Mouse (Mus musculus) 3T3-L1 (cell line): ENCODE results near the gene Maml2.
A peak's percentile ranks its signal among the peaks of the same experiment; 100 is the strongest.

ENCODE experiments used
- DNase-seq: peaks from one replicate; pipeline ENCODE4 v3.0.0-alpha.2; 2015; ENCODE audit warnings: low read depth, low spot score

Maml2 gene

DNA sequence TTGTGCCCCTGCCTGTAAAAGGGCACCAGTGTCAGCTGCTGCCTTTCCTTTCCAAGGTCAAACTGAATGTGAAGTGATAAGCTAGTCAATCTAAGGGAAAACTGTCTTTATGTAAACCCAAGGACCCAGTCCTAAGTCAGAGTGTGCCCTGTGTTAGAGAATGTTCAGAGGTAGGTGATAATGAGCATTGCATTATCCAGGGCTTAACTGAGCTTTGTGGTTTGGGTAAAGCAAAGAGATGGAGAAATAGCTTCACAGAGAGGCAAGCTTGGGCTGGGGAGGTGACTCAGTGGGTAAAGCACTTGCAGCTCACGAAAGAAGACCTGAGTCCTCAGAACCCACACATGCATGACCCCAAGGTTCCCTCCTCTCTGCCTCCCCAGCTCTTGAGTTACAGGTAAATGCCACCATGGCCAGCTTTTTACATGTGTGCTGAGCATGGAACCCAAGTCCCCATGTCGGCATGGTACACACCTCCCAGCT is 367.8 kb downstream of the Maml2 start:
- DNase-seq: no peak

DNA sequence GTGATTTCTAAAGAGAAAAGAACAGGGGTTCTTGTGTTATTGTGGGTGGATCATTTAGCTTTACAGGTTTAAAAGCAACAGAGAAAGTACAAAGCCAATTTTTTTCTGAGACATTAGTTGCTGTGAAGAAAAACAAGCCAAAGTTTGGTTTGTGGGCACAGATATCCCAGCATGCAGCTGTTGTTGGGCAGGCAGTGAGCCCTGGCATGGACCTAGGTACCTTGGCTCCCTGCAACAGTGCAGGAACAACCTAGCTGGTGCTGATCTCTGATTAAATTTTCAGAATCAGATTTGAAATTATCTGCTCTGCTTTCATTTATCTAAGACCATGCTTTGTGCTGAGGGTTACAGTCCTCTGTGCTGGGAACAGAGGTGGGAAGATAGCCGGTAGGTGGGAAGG is 370.2 kb downstream of the Maml2 start:
- DNase-seq: no peak

GRCm38 (mm10) chr9:13668742-13669141 is 371.0 kb downstream of the Maml2 start:
- DNase-seq: peak; percentile 67

DNA sequence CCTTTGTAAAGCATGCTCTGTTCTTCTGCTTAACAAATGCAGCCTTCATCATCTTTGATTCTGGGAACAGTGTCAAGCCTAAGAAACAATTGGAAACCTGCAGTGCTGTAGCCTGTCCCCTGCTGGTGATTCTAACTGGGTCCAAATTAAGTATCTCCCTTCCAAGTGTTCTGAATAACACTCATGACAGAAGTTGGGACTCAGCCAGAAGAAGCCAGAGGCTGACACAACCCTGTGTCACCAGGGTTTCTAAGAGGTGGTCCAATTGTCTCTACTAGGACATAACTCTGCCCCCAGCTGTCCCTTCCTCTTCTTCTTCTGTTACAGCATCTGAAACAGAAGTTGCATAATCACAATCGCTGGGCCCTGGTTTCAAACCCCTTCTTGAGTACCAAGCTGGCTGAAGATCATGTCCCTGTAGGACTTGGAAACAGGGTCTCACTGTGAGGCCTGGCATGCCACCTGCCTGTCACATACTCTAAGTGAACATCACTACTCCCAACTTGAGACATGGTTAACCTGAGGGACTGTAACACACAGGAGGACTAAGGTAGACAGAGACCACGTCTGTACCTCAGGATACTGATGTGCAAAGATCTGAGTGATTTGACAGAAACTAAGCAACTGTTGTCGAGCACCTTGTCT is 373.5 kb downstream of the Maml2 start:
- DNase-seq: peak; percentile 39

GRCm38 (mm10) chr9:13673304-13673703 is 375.5 kb downstream of the Maml2 start:
- DNase-seq: no peak

- DNase-seq: no peak
Measured at GRCm38 (mm10) chr9:13678026-13678425, 380.3 kb downstream of the Maml2 start.

GRCm38 (mm10) chr9:13679696-13680095 is 381.9 kb downstream of the Maml2 start:
- no peak for DNase-seq

- no peak for DNase-seq
Measured at GRCm38 (mm10) chr9:13681147-13681546, 383.4 kb downstream of the Maml2 start.

GRCm38 (mm10) chr9:13681581-13682038 is 383.9 kb downstream of the Maml2 start:
- DNase-seq: no peak

DNA sequence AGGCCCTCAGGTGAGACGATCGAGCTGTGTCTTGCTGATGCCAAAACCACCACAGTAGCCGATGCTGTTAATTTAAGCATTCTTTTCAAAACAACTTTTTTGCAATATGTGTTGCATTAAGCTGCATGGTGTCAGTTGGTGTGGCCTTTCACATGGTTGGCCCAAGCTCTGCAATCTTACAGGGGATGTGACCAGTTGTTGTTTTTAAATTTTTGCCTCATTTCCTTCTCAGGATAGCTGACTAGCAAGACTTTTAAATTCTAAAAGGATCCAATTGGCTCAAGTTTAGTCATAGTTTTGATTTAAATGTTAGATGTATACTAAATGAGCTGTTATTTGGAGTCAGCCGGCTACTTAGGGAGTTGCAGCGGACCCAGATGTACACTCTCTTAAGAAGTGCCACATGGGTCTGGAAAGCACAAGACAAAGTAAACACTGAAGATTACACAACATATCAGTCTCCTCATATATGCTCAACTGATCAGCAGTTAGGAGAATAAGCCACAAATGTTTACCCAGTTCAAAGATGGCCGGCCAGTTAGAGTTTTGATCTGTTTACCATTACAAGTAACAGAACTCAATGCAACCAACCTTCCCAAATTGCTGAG is 386.7 kb downstream of the Maml2 start:
- no peak for DNase-seq

- DNase-seq: peak; percentile 43
Measured at GRCm38 (mm10) chr9:13686977-13687659, 389.4 kb downstream of the Maml2 start.

- DNase-seq: no peak
Measured at GRCm38 (mm10) chr9:13688997-13689396, 391.2 kb downstream of the Maml2 start.

- no peak for DNase-seq
Measured at GRCm38 (mm10) chr9:13690321-13690720, 392.6 kb downstream of the Maml2 start.

- DNase-seq: peak; percentile 21
Measured at GRCm38 (mm10) chr9:13693693-13694284, 396.0 kb downstream of the Maml2 start.

DNA sequence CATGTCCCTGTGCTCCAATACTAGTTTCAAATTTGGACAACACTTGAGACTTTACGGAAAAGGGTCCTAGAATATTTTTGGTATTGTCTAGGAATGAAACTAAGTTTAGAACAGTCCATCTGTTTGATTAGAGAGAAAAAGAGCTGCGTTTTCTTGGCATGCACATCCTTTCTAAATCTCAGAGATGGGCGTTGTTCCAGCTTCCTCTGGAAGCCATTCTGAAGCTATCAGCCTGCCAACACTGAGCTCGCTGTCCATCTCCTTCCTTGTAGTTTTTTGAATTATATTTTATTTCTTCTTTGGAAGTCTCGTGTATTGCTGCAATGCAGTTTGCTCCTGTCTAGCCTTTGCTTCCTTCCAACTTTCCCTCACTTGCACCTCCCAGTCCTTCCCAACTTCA is 396.5 kb downstream of the Maml2 start:
- peak; percentile 55 for DNase-seq

GRCm38 (mm10) chr9:13697041-13697811 is 399.5 kb downstream of the Maml2 start:
- peak; percentile 95 for DNase-seq

DNA sequence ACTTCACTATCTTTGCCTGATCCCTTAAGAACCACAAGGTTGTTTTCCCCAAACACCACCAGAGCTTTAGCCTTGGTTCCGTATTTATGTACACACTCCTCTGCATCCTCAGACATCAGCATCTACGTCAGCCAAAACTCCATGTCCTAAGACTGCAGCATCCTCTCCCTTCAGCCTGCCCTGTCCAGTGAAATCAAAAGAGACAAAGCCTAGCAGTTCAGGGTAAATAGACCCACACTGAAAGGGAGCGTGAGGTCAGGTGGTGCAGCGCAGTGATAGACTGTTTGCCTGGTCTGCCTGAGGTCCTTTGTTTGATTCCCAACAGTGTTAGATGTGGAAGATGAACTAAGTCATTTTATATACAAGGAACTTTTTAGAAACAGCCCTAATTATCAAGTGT is 400.1 kb downstream of the Maml2 start:
- DNase-seq: no peak

- no peak for DNase-seq
Measured at GRCm38 (mm10) chr9:13699061-13699780, 401.5 kb downstream of the Maml2 start.

DNA sequence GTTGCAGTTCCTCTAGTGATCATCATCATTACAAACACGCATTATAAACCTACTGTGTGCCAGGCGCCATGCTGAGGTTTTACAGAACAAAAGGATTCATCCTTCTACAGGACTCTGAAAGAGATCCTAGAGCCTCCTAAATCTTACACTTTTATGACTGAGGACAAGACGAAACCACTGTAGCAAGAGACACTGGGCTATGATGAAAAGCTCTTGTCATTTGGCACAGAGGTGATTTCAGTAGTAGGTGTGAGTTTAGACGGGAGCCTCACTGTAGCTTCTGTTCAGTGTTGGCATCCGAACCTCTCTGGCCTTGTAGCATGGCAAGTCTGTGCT is 402.0 kb downstream of the Maml2 start:
- no peak for DNase-seq

DNA sequence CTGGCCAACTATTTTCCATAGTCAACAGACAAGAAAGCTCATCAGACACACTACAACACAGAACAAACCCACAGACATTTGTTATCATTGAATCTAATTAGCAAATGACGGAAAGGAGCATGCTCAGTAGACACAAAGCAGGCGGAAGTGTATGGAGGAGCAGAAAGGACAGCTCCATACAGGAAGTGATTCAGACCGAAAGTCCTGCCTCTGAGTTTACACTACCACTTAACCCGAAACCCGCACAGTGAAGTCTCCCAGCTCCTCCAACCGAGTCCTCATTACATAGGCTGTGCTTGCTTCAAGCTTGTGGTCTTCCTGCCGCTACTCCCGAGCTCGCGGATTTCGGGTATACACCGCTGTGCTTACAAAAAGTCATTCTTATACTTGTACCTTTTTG is 404.0 kb downstream of the Maml2 start:
- DNase-seq: no peak

- no peak for DNase-seq
Measured at GRCm38 (mm10) chr9:13703100-13703499, 405.3 kb downstream of the Maml2 start.
